Mouse (Mus musculus) gastrocnemius, postnatal 36 days (tissue): ENCODE measurements around the gene Nek3. TPM values are rescaled to one million over a fixed set of nuclear protein-coding genes. Genes with fewer than 3 reads are reported as not detected.

Experiments used
- DNase-seq, 2 experiments: peaks; one replicate each; pipeline ENCODE4 v3.0.0; 2022
- intact Hi-C: fragments of 180-260 bp; cut with DNase I; formaldehyde crosslinking; loops from one replicate; pipeline ENCODE4 v1.15.1; 2025
- long read RNA-seq, 2 experiments: library from polyadenylated mRNA; stranded (forward); transcript quantifications; one replicate each; pipeline ENCODE4 v2.0.0; 2021
- total RNA-seq, 2 experiments: library from RNA; stranded (reverse); gene quantifications; 2 replicates each; pipeline ENCODE4 v1.2.3; 2021

Gene Nek3
- total RNA-seq, result 1 to 10 TPM; 2.3 to 3.3 TPM
- long read RNA-seq, experiment 1, partial matches to known transcripts, result 1 of 5 reads
- long read RNA-seq, experiment 1, other reads (novel, unspliced or antisense), result 2 of 5 reads
- long read RNA-seq, experiment 2, partial matches to known transcripts, result 0 of 3 reads
- long read RNA-seq, experiment 2, other reads (novel, unspliced or antisense), result 2 of 3 reads

- intact Hi-C loops, result loop anchor here (5.0 kb wide), 1 partner anchor 104 kb away; the partner anchor contains the start of genes Alg11 and Atp7b
- DNase-seq, result peak; percentile 70 to 85
Measured at GRCm38 (mm10) chr8:22166080-22166603, at the start of gene Nek3. Gene Nek3 (minus strand): TSS chr8:22166435.

DNA sequence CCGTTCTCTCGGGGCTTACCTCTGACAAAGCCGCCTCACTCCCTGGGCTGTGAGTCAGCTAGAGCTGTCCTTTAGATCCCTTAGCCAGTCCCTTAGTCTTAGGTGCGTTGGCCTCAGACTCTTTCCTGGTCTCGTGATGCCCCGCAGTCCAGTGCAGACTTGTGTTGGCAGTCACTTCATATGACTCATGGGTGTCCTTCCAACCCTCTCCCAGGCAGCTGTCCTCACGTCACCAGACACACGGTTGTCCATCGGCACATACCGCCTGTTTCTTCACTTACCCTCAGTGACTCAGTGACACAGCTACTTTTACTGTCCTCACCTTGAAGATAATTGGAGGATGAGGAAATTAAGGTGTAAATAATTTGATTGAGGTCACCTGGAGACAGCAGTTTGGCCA, 48.6 kb upstream of the Nek3 start:
- intact Hi-C loops, result no loop called here
- no peak for DNase-seq

GRCm38 (mm10) chr8:22209012-22209411, 42.8 kb upstream of the Nek3 start:
- DNase-seq, result no peak
- intact Hi-C loops, result loop anchor here (5.0 kb wide), 1 partner anchor 43 kb away; no protein-coding TSS in a partner anchor

- no peak for DNase-seq
- intact Hi-C loops, result loop anchor here (5.0 kb wide), 1 partner anchor 45 kb away; no protein-coding TSS in a partner anchor
Measured at GRCm38 (mm10) chr8:22207535-22207934, 41.3 kb upstream of the Nek3 start.

DNA sequence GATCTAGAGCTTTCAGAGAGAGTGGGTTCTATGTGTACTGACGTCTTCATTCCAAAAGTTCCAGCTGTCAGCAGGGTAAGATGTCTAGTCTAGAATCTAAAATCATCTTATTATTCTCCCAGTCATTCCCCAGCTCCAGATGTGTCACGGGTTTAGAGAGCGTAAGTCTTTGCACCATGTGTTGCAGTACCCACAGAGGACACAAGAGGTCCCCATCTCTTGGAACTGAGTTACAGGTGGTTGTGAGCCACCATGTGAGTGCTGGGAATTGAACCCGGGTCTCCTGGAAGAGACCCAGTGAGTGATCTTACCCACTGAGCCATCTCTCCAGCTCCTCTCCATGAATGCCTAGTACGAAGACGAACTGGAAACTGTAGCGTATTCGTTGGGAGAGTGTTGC, 33.2 kb upstream of the Nek3 start:
- DNase-seq, result no peak
- intact Hi-C loops, result no loop called here

GRCm38 (mm10) chr8:22197914-22198313, 31.7 kb upstream of the Nek3 start:
- intact Hi-C loops, result no loop called here
- no peak for DNase-seq

GRCm38 (mm10) chr8:22193432-22194010, 27.3 kb upstream of the Nek3 start:
- intact Hi-C loops, result no loop called here
- no peak for DNase-seq

GRCm38 (mm10) chr8:22192660-22193431, 26.6 kb upstream of the Nek3 start, which contains the start of gene Vps36:
Gene Vps36 (plus strand): TSS chr8:22192809.
- peak; percentile 83 to 92 for DNase-seq
- intact Hi-C loops, result no loop called here

DNA sequence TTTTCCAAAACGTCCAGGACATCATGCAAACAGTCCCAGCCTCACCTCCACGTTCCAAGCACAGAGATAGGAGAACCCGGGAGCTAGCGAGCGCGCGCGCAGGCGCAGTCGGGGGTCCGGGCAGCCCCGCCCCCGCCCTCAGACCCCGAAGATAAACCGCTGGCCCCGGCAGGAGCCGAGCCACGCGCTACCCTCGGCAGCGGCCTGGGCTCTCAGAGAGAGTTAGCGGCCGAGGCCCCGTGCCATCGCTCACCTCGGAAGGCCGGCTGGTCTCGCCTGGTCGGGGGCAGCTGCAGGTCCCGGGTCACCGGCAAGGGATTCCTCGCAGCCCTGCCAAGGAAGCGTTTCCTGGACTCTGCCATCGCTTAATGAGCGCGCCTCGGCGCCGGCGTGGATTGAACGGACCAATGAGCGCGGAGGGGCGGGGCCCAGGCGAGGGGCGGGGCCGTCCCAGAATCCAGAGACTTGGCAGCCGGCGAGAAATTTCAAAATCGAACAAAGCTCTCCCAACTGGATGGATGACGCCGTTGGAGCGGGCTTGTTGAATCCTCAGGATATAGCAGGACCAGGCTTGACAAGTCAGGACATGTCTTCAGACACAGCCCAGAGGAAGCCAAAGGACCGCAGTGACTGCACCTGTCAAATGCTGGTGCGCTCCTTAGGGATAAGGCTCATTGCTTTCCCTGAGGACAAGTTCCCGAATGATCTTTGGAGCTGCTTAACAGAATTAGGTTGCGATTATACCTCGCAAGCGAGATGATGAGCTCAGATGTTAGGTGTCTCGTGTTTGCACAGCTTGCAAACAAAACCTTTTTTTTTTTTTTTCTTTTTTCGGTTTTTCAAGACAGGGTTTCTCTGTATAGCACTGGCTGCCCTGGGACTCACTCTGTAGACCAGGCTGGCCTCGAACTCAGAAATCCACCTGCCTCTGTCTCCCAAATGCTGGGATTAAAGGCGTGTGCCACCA, 19.5 kb upstream of the Nek3 start, which contains the start of gene Ckap2:
Gene Ckap2 (minus strand): TSS at position 389 of the 967 bp plus-strand sequence.
- DNase-seq, result peak; percentile 85 to 86
- intact Hi-C loops, result loop anchor here (5.0 kb wide), 1 partner anchor 197 kb away; no protein-coding TSS in a partner anchor

DNA sequence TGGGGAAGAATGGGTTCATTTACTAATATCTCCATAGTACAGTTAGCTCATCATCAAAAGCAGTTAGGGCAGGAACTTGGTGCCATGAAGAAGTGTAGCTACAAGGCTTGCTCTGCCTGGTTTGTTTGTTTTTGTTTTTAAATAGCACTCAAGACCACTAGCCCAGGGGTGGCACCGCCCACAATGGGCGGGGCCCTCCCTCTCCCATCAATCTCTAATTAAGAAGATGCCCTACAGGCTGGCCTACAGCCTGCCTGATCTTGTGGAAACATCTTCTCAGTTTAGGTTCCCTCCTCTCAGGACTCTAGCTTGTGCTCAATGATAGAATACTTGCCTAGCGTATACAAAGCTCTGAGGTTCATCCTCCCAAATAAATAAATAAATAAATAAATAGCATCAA, 18.6 kb upstream of the Nek3 start:
- intact Hi-C loops, result loop anchor here (5.0 kb wide), 2 partner anchors 128 to 197 kb away; no protein-coding TSS in a partner anchor
- no peak for DNase-seq

- intact Hi-C loops, result no loop called here
- DNase-seq, result no peak
Measured at GRCm38 (mm10) chr8:22175966-22176365, 9.7 kb upstream of the Nek3 start.

- DNase-seq, result no peak
Measured at GRCm38 (mm10) chr8:22169167-22169566, 2.9 kb upstream of the Nek3 start.

GRCm38 (mm10) chr8:22165251-22166079, 770 bp downstream of the Nek3 start:
- DNase-seq, result no peak
- intact Hi-C loops, result loop anchor here (5.0 kb wide), 1 partner anchor 103 kb away; the partner anchor contains the start of genes Alg11 and Atp7b

More at GRCm38 (mm10) chr8:22169167-22169566, 2.9 kb upstream of the Nek3 start:
- intact Hi-C loops, result loop anchor here (5.0 kb wide), 1 partner anchor 107 kb away; the partner anchor contains the start of genes Alg11 and Atp7b

DNA sequence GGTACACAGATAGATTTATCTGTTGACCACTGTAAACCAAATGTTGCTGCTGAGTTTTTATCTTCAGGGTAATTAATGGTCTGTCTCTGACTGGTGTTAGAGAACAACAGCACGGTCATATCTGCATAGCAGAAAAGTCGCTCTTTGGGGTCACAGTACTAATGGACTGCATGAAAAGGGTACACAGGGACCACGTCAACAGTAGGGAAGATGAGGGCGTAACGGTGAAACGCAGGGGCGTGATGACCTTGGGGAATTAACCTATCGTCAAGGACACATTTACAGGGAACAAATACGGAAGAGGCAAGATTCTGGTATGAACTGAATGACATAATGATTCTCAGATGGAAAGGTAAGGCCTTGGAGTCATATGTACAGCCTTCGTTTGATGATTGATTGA, 1.8 kb downstream of the Nek3 start:
- DNase-seq, result no peak
- intact Hi-C loops, result no loop called here

DNA sequence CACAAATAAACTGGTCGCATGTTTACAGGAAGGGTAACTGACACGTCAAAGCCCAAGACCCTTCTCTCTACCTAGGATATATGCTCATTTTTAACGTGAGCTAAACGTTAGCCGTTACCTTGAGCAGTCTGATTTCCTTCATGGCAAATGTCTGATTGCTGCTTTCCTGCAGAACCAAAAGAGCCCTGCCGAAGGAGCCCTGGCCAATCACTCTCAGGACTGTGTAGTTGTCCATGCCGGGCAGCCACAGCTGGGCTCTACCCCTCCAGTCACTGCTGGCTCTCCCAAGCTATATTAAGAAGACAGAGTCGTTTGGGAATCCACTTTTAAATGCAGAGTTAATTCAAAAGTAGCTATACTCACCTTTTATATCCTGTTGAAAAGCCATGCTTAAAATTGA, 4.0 kb downstream of the Nek3 start:
- intact Hi-C loops, result no loop called here
- no peak for DNase-seq

GRCm38 (mm10) chr8:22150345-22150663, 15.9 kb downstream of the Nek3 start:
- no peak for DNase-seq

GRCm38 (mm10) chr8:22149643-22150344, 16.4 kb downstream of the Nek3 start:
- DNase-seq, result no peak
- intact Hi-C loops, result no loop called here

More at GRCm38 (mm10) chr8:22150345-22150663, 15.9 kb downstream of the Nek3 start:
- intact Hi-C loops, result no loop called here

- intact Hi-C loops, result no loop called here
- no peak for DNase-seq
Measured at GRCm38 (mm10) chr8:22148367-22148740, 17.9 kb downstream of the Nek3 start.
